Mouse (Mus musculus): ENCODE results near the gene Reps2.

DNA sequence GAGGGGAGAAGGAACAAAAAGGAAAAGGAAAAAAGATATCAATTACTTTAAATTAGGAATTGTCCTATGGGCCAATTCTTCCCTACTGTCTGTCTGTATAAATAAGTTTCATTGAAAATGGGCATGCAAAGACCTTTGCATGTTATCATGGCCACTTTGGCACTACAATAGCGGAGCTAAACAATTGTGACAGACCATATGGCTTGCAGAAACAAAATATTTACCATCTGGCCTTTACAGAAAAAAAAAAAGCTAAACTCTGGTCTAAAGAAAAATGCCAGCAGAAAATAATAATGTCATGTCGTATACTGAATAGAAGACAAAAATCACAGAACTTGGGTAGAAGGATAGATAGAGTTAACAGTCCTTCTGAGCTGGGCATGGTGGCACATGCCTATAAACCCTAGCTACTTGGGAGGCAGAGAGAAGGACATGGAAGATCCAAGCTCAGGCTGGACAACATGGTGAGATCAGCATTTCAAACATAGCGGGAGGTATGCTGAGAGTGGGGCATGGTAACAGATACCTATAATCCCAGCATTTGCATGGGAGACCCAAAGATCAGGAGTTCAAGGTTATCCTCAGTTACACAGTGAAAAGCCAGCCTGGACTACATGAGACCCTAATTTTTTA lies 54.2 kb downstream of the Reps2 start:
- TF ChIP-seq EP300 (IDR thresholded peaks at IDR 0.05; ENCODE audit: insufficient read depth, low read depth, low read length) (no peak), POLR2A (IDR thresholded peaks at IDR 0.05; ENCODE audit: insufficient read depth, low read depth, low read length) (no peak)

Measured in heart, adult 2 months (tissue).